Mouse (Mus musculus): ENCODE data around the gene Scube1. TPM values are rescaled to one million over a fixed set of nuclear protein-coding genes. Genes with fewer than 3 reads are reported as not detected.
A peak's percentile ranks its signal among the peaks of the same experiment; 100 is the strongest.

Scube1 gene
- polyA plus RNA-seq, 1 experiment from 2014 or later: 23.6 TPM

DNA sequence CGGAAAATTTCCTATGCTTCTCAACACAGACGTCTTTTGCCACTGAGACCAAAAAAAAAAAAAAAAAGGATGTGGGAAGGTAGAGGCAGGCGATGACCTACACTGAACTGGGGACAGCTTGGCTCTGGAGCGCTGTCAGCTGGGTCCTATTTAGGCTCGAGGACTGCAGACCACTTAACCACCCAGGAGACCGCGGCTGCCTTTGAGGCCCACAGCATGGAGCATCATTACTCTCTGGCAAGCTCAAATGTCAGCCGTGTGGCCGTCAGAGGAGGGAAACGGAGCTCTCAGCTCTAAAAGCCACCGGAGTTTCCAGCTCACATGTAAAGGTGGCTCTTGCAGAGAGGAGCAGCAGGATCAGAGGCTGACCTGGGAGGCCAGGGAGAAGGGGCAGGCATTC lies 46.2 kb downstream of the Scube1 start:
- 3% methylated on average over 11 of the region's 11 CpGs for WGBS
- H3K4me2 ChIP-seq (ENCODE audit: low read length): no peak overlapping the region
- H3K4me3 ChIP-seq (replicated peaks; ENCODE audit: low read length): no peak overlapping the region
- H3K27me3 ChIP-seq (replicated peaks; ENCODE audit: control insufficient read depth, insufficient read depth, low read length): no peaks in the 10 kb centered on the region
- H3K9me3 ChIP-seq (ENCODE audit: control insufficient read depth, low read length): no peaks in the 10 kb centered on the region
- ATAC-seq: 0 out of 2 replicates have a peak, but pooled peaks have one; percentile 49
- 0 out of 2 replicates have a peak overlapping the region, but pooled peaks have one; percentile 5 for H3K9ac ChIP-seq (replicated peaks; ENCODE audit: low read depth, low read length)
- H3K36me3 ChIP-seq (ENCODE audit: control insufficient read depth, insufficient read depth): no peaks in the 10 kb centered on the region
- H3K27ac ChIP-seq (ENCODE audit: low read length): no peak overlapping the region
- H3K4me1 ChIP-seq (replicated peaks; ENCODE audit: control insufficient read depth, insufficient read depth, low read length): peaks cover 16% of the 10 kb centered on the region

DNA sequence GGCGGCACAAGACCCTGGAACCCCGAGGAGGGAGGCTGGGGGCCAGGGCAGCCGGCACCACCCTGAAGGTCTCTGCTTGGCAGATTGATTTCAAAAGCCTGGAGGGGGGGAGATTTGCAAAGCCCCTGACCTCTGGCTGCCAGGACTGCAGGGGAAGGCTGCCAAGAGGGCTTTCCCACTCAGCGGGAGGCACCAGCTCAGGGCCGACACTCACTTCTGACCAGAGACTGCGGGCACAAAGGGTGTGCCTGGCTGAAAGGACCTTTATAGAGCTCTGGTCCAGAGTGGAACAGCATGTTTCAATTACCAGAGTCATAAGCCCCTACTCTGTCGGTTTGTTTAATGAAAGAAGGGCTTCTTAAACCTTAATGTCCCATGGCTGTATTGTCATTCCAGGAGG lies 46.7 kb downstream of the Scube1 start:
- no peak overlapping the region for H3K4me2 ChIP-seq (ENCODE audit: low read length)
- H3K9me3 ChIP-seq (ENCODE audit: control insufficient read depth, low read length): no peaks in the 10 kb centered on the region
- no peak for ATAC-seq
- 8% methylated on average over 7 of the region's 7 CpGs for WGBS
- H3K36me3 ChIP-seq (ENCODE audit: control insufficient read depth, insufficient read depth): no peaks in the 10 kb centered on the region
- H3K4me3 ChIP-seq (replicated peaks; ENCODE audit: low read length): no peak overlapping the region
- H3K9ac ChIP-seq (replicated peaks; ENCODE audit: low read depth, low read length): no peak overlapping the region
- H3K27me3 ChIP-seq (replicated peaks; ENCODE audit: control insufficient read depth, insufficient read depth, low read length): no peaks in the 10 kb centered on the region
- no peak overlapping the region for H3K27ac ChIP-seq (ENCODE audit: low read length)
- H3K4me1 ChIP-seq (replicated peaks; ENCODE audit: control insufficient read depth, insufficient read depth, low read length): peaks cover 16% of the 10 kb centered on the region

- Histone ChIP-seq H3K4me3 (replicated peaks; ENCODE audit: low read length) (no peak overlapping the region), H3K4me2 (ENCODE audit: low read length) (no peak overlapping the region), H3K27me3 (replicated peaks; ENCODE audit: control insufficient read depth, insufficient read depth, low read length) (no peaks in the 10 kb centered on the region), H3K9me3 (ENCODE audit: control insufficient read depth, low read length) (no peaks in the 10 kb centered on the region), H3K27ac (ENCODE audit: low read length) (no peak overlapping the region), H3K4me1 (replicated peaks; ENCODE audit: control insufficient read depth, insufficient read depth, low read length) (peaks cover 16% of the 10 kb centered on the region), H3K9ac (replicated peaks; ENCODE audit: low read depth, low read length) (no peak overlapping the region), H3K36me3 (ENCODE audit: control insufficient read depth, insufficient read depth) (no peaks in the 10 kb centered on the region)
- 91% methylated on average over 6 of the region's 6 CpGs for WGBS
- ATAC-seq: no peak
Observed at GRCm38 (mm10) chr15:83677098-83677497, 47.7 kb downstream of the Scube1 start.

DNA sequence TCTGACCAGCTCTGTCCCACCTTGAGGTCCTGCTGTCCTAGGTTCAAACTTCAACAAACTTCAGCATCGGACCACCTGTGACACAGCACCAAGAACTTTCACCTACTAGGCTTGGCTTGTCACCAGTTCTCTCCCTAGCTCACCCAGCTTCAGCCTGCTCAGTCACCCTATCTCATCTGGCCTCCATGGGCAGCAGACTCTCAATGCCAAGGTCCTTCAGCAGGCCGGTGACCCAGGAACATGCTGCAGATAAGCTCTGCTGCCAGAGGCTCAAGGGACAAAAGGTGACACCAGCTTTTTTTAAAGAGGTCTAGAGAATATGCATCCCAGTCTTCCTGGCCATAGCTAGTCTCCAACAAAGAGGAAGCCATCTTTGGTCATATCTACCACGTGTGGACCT lies 48.5 kb downstream of the Scube1 start:
- no peak for ATAC-seq
- 91% methylated on average over 3 of the region's 3 CpGs for WGBS

DNA sequence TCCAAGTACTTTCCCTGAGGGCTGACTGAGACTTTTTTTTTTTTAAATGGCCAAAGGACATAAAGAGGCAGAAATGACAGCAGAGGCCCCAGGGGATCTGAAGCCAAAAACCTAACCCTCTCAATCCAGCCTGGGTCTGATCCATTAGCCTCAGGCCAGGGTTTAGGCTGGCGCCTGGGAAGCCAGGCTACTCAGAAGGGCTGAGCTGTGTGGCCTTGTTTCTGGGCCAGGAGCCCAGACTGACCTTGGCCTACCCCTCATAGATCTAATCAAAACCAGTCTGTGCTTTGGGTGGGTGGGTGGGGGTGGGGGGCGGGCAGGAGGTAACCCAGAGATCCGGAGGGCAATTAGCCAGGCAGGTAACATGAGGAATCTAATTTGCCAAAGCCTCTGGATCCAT lies 51.2 kb downstream of the Scube1 start:
- H3K27ac ChIP-seq (ENCODE audit: low read length): no peak overlapping the region
- no peaks in the 10 kb centered on the region for H3K27me3 ChIP-seq (replicated peaks; ENCODE audit: control insufficient read depth, insufficient read depth, low read length)
- H3K4me1 ChIP-seq (replicated peaks; ENCODE audit: control insufficient read depth, insufficient read depth, low read length): peaks cover 9% of the 10 kb centered on the region
- no peaks in the 10 kb centered on the region for H3K36me3 ChIP-seq (ENCODE audit: control insufficient read depth, insufficient read depth)
- H3K9me3 ChIP-seq (ENCODE audit: control insufficient read depth, low read length): no peaks in the 10 kb centered on the region
- H3K9ac ChIP-seq (replicated peaks; ENCODE audit: low read depth, low read length): no peak overlapping the region
- no peak overlapping the region for H3K4me2 ChIP-seq (ENCODE audit: low read length)
- 86% methylated on average over 3 of the region's 3 CpGs for WGBS
- no peak for ATAC-seq
- no peak overlapping the region for H3K4me3 ChIP-seq (replicated peaks; ENCODE audit: low read length)

More for the DNA sequence above, 48.5 kb downstream of the Scube1 start:
- Histone ChIP-seq H3K4me2 (ENCODE audit: low read length) (no peak overlapping the region), H3K9ac (replicated peaks; ENCODE audit: low read depth, low read length) (no peak overlapping the region), H3K27me3 (replicated peaks; ENCODE audit: control insufficient read depth, insufficient read depth, low read length) (no peaks in the 10 kb centered on the region), H3K27ac (ENCODE audit: low read length) (no peak overlapping the region), H3K9me3 (ENCODE audit: control insufficient read depth, low read length) (no peaks in the 10 kb centered on the region), H3K36me3 (ENCODE audit: control insufficient read depth, insufficient read depth) (no peaks in the 10 kb centered on the region), H3K4me3 (replicated peaks; ENCODE audit: low read length) (no peak overlapping the region), H3K4me1 (replicated peaks; ENCODE audit: control insufficient read depth, insufficient read depth, low read length) (peaks cover 16% of the 10 kb centered on the region)

DNA sequence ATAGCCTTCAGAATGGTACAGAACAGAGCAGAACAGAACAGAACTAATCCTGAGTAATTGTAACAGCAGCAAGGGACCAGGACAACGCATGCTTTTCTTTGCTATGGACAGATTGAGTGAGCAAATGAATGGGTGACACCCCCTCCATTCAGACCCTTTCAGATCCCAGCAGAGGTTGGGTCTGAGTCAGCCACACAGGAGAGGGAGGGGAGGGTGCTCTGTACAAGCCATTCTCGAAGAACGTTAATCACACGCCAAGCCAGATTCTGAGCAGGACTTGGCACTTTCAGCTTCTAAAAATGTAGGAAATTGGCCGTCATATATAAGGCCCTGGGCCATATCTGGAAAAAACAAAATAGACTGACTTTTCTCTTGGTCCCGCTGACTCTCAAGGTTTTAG lies 57.3 kb downstream of the Scube1 start:
- 14% methylated on average over 6 of the region's 6 CpGs for WGBS
- Histone ChIP-seq H3K4me1 (replicated peaks; ENCODE audit: control insufficient read depth, insufficient read depth, low read length) (peaks cover 18% of the 10 kb centered on the region), H3K27ac (ENCODE audit: low read length) (peak overlapping the region; percentile 31; the same call in 1 of the 2 replicates), H3K4me3 (replicated peaks; ENCODE audit: low read length) (no peak overlapping the region), H3K36me3 (ENCODE audit: control insufficient read depth, insufficient read depth) (no peaks in the 10 kb centered on the region), H3K9me3 (ENCODE audit: control insufficient read depth, low read length) (no peaks in the 10 kb centered on the region), H3K4me2 (ENCODE audit: low read length) (no peak overlapping the region), H3K27me3 (replicated peaks; ENCODE audit: control insufficient read depth, insufficient read depth, low read length) (no peaks in the 10 kb centered on the region), H3K9ac (replicated peaks; ENCODE audit: low read depth, low read length) (no peak overlapping the region)
- ATAC-seq: peak; percentile 27; the same call in 1 of the 2 replicates

DNA sequence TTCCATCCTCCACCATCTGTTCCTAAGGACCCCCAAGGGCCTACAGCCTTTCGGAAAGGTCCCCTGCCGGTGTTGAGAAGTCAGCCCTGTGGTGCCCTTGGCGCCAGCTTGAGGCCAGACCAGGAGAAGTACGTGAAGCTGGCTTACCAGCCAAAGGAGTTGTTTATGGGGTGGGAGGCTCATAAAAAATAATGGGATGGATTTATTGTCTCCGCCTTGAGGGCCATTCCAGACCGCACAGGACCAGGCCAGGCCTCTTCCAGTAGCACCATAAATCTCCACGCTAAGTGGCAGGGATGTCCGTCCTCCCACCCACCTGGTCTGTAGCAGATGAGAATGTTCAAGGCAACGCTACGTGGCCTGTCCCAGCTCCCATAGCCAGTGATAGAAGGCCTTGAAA lies 58.4 kb downstream of the Scube1 start:
- H3K27ac ChIP-seq (ENCODE audit: low read length): no peak overlapping the region
- WGBS: 92% methylated on average over 10 of the region's 10 CpGs
- ATAC-seq: no peak

GRCm38 (mm10) chr15:83665993-83666392 lies 58.8 kb downstream of the Scube1 start:
- no peak for ATAC-seq
- H3K36me3 ChIP-seq (ENCODE audit: control insufficient read depth, insufficient read depth): no peaks in the 10 kb centered on the region
- H3K27ac ChIP-seq (ENCODE audit: low read length): no peak overlapping the region
- no peak overlapping the region for H3K4me3 ChIP-seq (replicated peaks; ENCODE audit: low read length)
- H3K4me1 ChIP-seq (replicated peaks; ENCODE audit: control insufficient read depth, insufficient read depth, low read length): peaks cover 18% of the 10 kb centered on the region
- H3K27me3 ChIP-seq (replicated peaks; ENCODE audit: control insufficient read depth, insufficient read depth, low read length): no peaks in the 10 kb centered on the region
- H3K9ac ChIP-seq (replicated peaks; ENCODE audit: low read depth, low read length): no peak overlapping the region
- no peaks in the 10 kb centered on the region for H3K9me3 ChIP-seq (ENCODE audit: control insufficient read depth, low read length)
- H3K4me2 ChIP-seq (ENCODE audit: low read length): no peak overlapping the region
- WGBS: 79% methylated on average over 6 of the region's 6 CpGs

More for the DNA sequence above, 58.4 kb downstream of the Scube1 start:
- H3K9me3 ChIP-seq (ENCODE audit: control insufficient read depth, low read length): no peaks in the 10 kb centered on the region
- H3K9ac ChIP-seq (replicated peaks; ENCODE audit: low read depth, low read length): no peak overlapping the region
- no peaks in the 10 kb centered on the region for H3K27me3 ChIP-seq (replicated peaks; ENCODE audit: control insufficient read depth, insufficient read depth, low read length)
- H3K4me1 ChIP-seq (replicated peaks; ENCODE audit: control insufficient read depth, insufficient read depth, low read length): peaks cover 18% of the 10 kb centered on the region
- no peak overlapping the region for H3K4me2 ChIP-seq (ENCODE audit: low read length)
- H3K4me3 ChIP-seq (replicated peaks; ENCODE audit: low read length): no peak overlapping the region
- no peaks in the 10 kb centered on the region for H3K36me3 ChIP-seq (ENCODE audit: control insufficient read depth, insufficient read depth)

DNA sequence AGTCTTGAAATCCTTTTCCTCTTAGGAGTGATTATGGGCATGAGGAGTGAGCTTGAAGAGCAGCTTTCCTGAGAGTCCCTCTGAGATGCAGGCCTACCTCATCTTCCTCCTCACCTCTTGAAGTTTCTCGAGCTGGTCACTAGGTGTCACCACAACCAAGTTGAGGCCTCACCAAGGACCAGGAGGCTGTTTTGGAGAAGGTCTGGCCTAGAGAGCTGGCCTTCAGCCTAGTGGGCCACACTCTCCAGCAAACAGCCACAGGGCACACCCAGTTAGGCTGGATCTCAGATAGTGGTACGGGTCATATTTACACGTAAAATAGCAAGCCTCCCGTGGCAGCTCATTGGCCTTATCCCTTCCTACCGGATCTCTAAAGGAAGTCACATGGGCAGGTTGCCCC lies 60.1 kb downstream of the Scube1 start:
- Histone ChIP-seq H3K9me3 (ENCODE audit: control insufficient read depth, low read length) (no peaks in the 10 kb centered on the region), H3K4me1 (replicated peaks; ENCODE audit: control insufficient read depth, insufficient read depth, low read length) (peaks cover 18% of the 10 kb centered on the region), H3K27ac (ENCODE audit: low read length) (no peak overlapping the region), H3K36me3 (ENCODE audit: control insufficient read depth, insufficient read depth) (no peaks in the 10 kb centered on the region), H3K4me3 (replicated peaks; ENCODE audit: low read length) (no peak overlapping the region), H3K4me2 (ENCODE audit: low read length) (no peak overlapping the region), H3K27me3 (replicated peaks; ENCODE audit: control insufficient read depth, insufficient read depth, low read length) (no peaks in the 10 kb centered on the region), H3K9ac (replicated peaks; ENCODE audit: low read depth, low read length) (no peak overlapping the region)
- WGBS: 55% methylated on average over 5 of the region's 5 CpGs
- ATAC-seq: peak; percentile 67

- no peak overlapping the region for H3K27ac ChIP-seq (ENCODE audit: low read length)
- H3K4me1 ChIP-seq (replicated peaks; ENCODE audit: control insufficient read depth, insufficient read depth, low read length): peaks cover 18% of the 10 kb centered on the region
- 50% methylated on average over 4 of the region's 4 CpGs for WGBS
- H3K4me3 ChIP-seq (replicated peaks; ENCODE audit: low read length): no peak overlapping the region
- H3K9me3 ChIP-seq (ENCODE audit: control insufficient read depth, low read length): no peaks in the 10 kb centered on the region
- H3K36me3 ChIP-seq (ENCODE audit: control insufficient read depth, insufficient read depth): no peaks in the 10 kb centered on the region
- no peak for ATAC-seq
- H3K9ac ChIP-seq (replicated peaks; ENCODE audit: low read depth, low read length): no peak overlapping the region
- no peaks in the 10 kb centered on the region for H3K27me3 ChIP-seq (replicated peaks; ENCODE audit: control insufficient read depth, insufficient read depth, low read length)
- H3K4me2 ChIP-seq (ENCODE audit: low read length): no peak overlapping the region
Observed at GRCm38 (mm10) chr15:83663066-83663465, 61.8 kb downstream of the Scube1 start.

Measured in forebrain, embryonic 16.5 days (tissue).